Mouse (Mus musculus) liver, embryonic 14.5 days (tissue): ENCODE data around the gene Boll. TPM values are rescaled to one million over a fixed set of nuclear protein-coding genes. Genes with fewer than 3 reads are reported as not detected.

Experiments used
- ATAC-seq: fragments of 200-750 bp; cut with Nextera tagmentation; 2 replicates; pipeline ENCODE4 v1.8.0; 2017; ENCODE audit warnings: moderate number of reproducible peaks, mild to moderate bottlenecking, moderate library complexity; ENCODE audit not compliant: insufficient read depth
- DNase-seq, 3 experiments: peaks; one replicate each; pipeline ENCODE4 v3.0.0-alpha.2; 2012 to 2013; ENCODE audit warnings: low read depth in 3 of 3, low spot score in 3 of 3
- H3K27ac ChIP-seq: fragments of 300-500 bp; sonication (generic); 2 replicates; pipeline ENCODE4 v1.5.1; 2014; ENCODE audit warnings: moderate library complexity, mild to moderate bottlenecking, control low read depth, inconsistent platforms
- H3K27me3 ChIP-seq: fragments of 300-500 bp; sonication (generic); 2 replicates; pipeline ENCODE4 v1.6.1; 2014; ENCODE audit warnings: mild to moderate bottlenecking, low read length, moderate library complexity; ENCODE audit not compliant: control insufficient read depth, insufficient read depth
- H3K36me3 ChIP-seq: fragments of 300-500 bp; sonication (generic); replicated peaks from 2 replicates; pipeline ENCODE4 v1.6.1; 2014; ENCODE audit warnings: low read depth; ENCODE audit not compliant: control insufficient read depth, insufficient read depth
- H3K4me1 ChIP-seq, 2 experiments: fragments of 200-500 bp in 1 of 2; fragments of 300-500 bp in 1 of 2; sonication (generic) in 1 of 2; replicated peaks; 2 replicates each; pipeline ENCODE4 v1.6.1; 2012 to 2014; ENCODE audit warnings: antibody characterized with exemption in 1 of 2, inconsistent platforms in 1 of 2, low read length in 1 of 2; ENCODE audit not compliant: control insufficient read depth in 2 of 2, insufficient read depth in 2 of 2
- H3K4me2 ChIP-seq: fragments of 300-500 bp; sonication (generic); 2 replicates; pipeline ENCODE4 v1.6.1; 2014; ENCODE audit warnings: low read depth, mild to moderate bottlenecking, control low read depth, moderate library complexity
- H3K4me3 ChIP-seq, 2 experiments: fragments of 200-500 bp in 1 of 2; fragments of 300-500 bp in 1 of 2; sonication (generic) in 1 of 2; 2 replicates each; pipeline ENCODE4 v1.5.1; 2012 to 2014; ENCODE audit warnings: low read depth in 2 of 2, low read length in 2 of 2, mild to moderate bottlenecking in 2 of 2, control low read depth in 1 of 2, inconsistent platforms in 1 of 2, moderate library complexity in 1 of 2; ENCODE audit not compliant: insufficient read depth in 1 of 2
- H3K9ac ChIP-seq: fragments of 300-500 bp; sonication (generic); replicated peaks from 2 replicates; pipeline ENCODE4 v1.6.1; 2014; ENCODE audit warnings: mild to moderate bottlenecking, control low read depth, moderate library complexity
- H3K9me3 ChIP-seq: fragments of 300-500 bp; sonication (generic); 2 replicates; pipeline ENCODE4 v1.6.1; 2016; ENCODE audit warnings: low read length, mixed read lengths; ENCODE audit not compliant: control insufficient read depth
- CTCF ChIP-seq: IDR thresholded peaks from 2 replicates; pipeline ENCODE4 v1.5.1; 2016; ENCODE audit warnings: antibody characterized with exemption, low read depth, control low read depth
- EP300 ChIP-seq: IDR thresholded peaks from 2 replicates; pipeline ENCODE4 v1.6.1; 2016; ENCODE audit warnings: antibody characterized with exemption, low read depth
- WGBS: fragments of 180-500 bp; shearing (Covaris S2); extraction: QIAGEN DNeasy Blood & Tissue Kit; methylation state at CpG from one replicate; pipeline ENCODE4 v1.1.7; 2014; ENCODE audit not compliant: insufficient replicate concordance; 5-methylcytosine and 5-hydroxymethylcytosine counted together
- polyA plus RNA-seq, 2 experiments: library from polyadenylated mRNA; depleted of rRNA in 1 of 2; stranded (reverse) in 1 of 2; unstranded in 1 of 2; fragments of >200 nt; fragmentation: Nextera tagmentation in 1 of 2; extraction: Ambion mirVana in 1 of 2; gene quantifications; 2 replicates each; pipeline versions ENCODE4 v1.2.1 to v1.2.3; 2012 to 2014

The Boll gene
- polyA plus RNA-seq, 2 experiments: not detected

- DNase-seq (no peak), ATAC-seq (no peak)
- Histone ChIP-seq H3K36me3 (no peaks in the 10 kb centered on the region), H3K4me2 (no peak overlapping the region), H3K4me3 (no peak overlapping the region), H3K27ac (no peak overlapping the region), H3K9me3 (no peaks in the 10 kb centered on the region), H3K9ac (no peak overlapping the region), H3K27me3 (no peaks in the 10 kb centered on the region), H3K4me1 (no peaks in the 10 kb centered on the region)
- no peak for TF ChIP-seq EP300
- no peak for TF ChIP-seq CTCF
Measured at GRCm38 (mm10) chr1:55301077-55301476, 62.2 kb downstream of the Boll start.

GRCm38 (mm10) chr1:55279081-55279480, 84.2 kb downstream of the Boll start:
- Histone ChIP-seq H3K27me3 (no peaks in the 10 kb centered on the region), H3K4me2 (no peak overlapping the region), H3K4me3 (no peak overlapping the region), H3K9ac (no peak overlapping the region), H3K27ac (no peak overlapping the region), H3K36me3 (no peaks in the 10 kb centered on the region), H3K9me3 (no peaks in the 10 kb centered on the region), H3K4me1 (no peaks in the 10 kb centered on the region)
- ATAC-seq (no peak), DNase-seq (no peak)
- TF ChIP-seq EP300 (no peak), CTCF (no peak)
- WGBS: 66% methylated on average over 9 of the region's 9 CpGs

- DNase-seq: no peak
- no peak overlapping the region for H3K4me3 ChIP-seq
- H3K27me3 ChIP-seq: no peaks in the 10 kb centered on the region
- no peak for ATAC-seq
- TF ChIP-seq EP300 (no peak), CTCF (no peak; the same call in 1 of the 2 replicates)
- H3K9ac ChIP-seq: no peak overlapping the region
- H3K4me1 ChIP-seq: peaks cover 0 to 8% of the 10 kb centered on the region in 2 experiments; a peak in 1 of 4 replicates
- H3K9me3 ChIP-seq: no peaks in the 10 kb centered on the region
- 32% methylated on average over 2 of the region's 2 CpGs for WGBS
- H3K4me2 ChIP-seq: no peak overlapping the region
- H3K36me3 ChIP-seq: no peaks in the 10 kb centered on the region
- no peak overlapping the region for H3K27ac ChIP-seq
Measured at GRCm38 (mm10) chr1:55265447-55265846, 97.8 kb downstream of the Boll start.

- Histone ChIP-seq H3K27me3 (no peaks in the 10 kb centered on the region), H3K4me2 (no peak overlapping the region), H3K9me3 (no peaks in the 10 kb centered on the region), H3K4me1 (peaks cover 0 to 8% of the 10 kb centered on the region in 2 experiments; a peak in 1 of 4 replicates), H3K4me3 (no peak overlapping the region), H3K27ac (no peak overlapping the region), H3K9ac (no peak overlapping the region), H3K36me3 (no peaks in the 10 kb centered on the region)
- DNase-seq (no peak), ATAC-seq (0 out of 2 replicates have a peak, but pooled peaks have one; percentile 15)
- TF ChIP-seq CTCF: no peak
- TF ChIP-seq EP300: no peak
- 4% methylated on average over 2 of the region's 2 CpGs for WGBS
Measured at GRCm38 (mm10) chr1:55264385-55264784, 98.9 kb downstream of the Boll start.

- no peak overlapping the region for H3K4me2 ChIP-seq
- H3K4me3 ChIP-seq: no peak overlapping the region
- H3K27me3 ChIP-seq: no peaks in the 10 kb centered on the region
- no peak for TF ChIP-seq EP300
- no peak for TF ChIP-seq CTCF
- H3K9me3 ChIP-seq: no peaks in the 10 kb centered on the region
- no peak for DNase-seq
- H3K4me1 ChIP-seq: 0 out of 4 replicates have a peak, but pooled peaks cover 0 to 2% of the 10 kb centered on the region in 2 experiments
- no peak overlapping the region for H3K27ac ChIP-seq
- no peak for ATAC-seq
- H3K9ac ChIP-seq: no peak overlapping the region
- H3K36me3 ChIP-seq: no peaks in the 10 kb centered on the region
- WGBS: 67% methylated on average over 2 of the region's 2 CpGs
Measured at GRCm38 (mm10) chr1:55246374-55246773, 116.9 kb downstream of the Boll start.
